Mouse (Mus musculus) cerebellum, adult 18-20 months (tissue): ENCODE measurements around the gene Rfc3.
"Not testable (repeated sequence)": the region's sequence is repeated elsewhere in the genome, so short reads cannot be mapped to it uniquely, and the experiment has no call there.

Experiments
- DNase-seq, 2 experiments: peaks; one replicate each; pipeline ENCODE4 v3.0.0; 2021

The Rfc3 gene

GRCm38 (mm10) chr5:151650700-151651410, at the start of gene Rfc3:
Rfc3 (minus strand) TSS chr5:151651242.
- DNase-seq = peak; percentile 95 to 96

- DNase-seq = not testable (repeated sequence)
These were observed 42.6 kb upstream of the Rfc3 start for GRCm38 (mm10) chr5:151693636-151694035.

GRCm38 (mm10) chr5:151686606-151687525, 35.8 kb upstream of the Rfc3 start:
- peak; percentile 59 to 63 for DNase-seq

- no peak for DNase-seq
These were observed 11.2 kb upstream of the Rfc3 start for GRCm38 (mm10) chr5:151662207-151662606.

- no peak for DNase-seq
These were observed 356 bp upstream of the Rfc3 start for GRCm38 (mm10) chr5:151651411-151651784.

GRCm38 (mm10) chr5:151644845-151645244, 6.2 kb downstream of the Rfc3 start:
- DNase-seq = no peak

- no peak for DNase-seq
These were observed 8.2 kb downstream of the Rfc3 start for GRCm38 (mm10) chr5:151642867-151643266.

GRCm38 (mm10) chr5:151642102-151642501, 8.9 kb downstream of the Rfc3 start:
- DNase-seq = no peak

- no peak for DNase-seq
These were observed 45.1 kb downstream of the Rfc3 start, which contains the start of gene Vmn2r18 for GRCm38 (mm10) chr5:151605921-151606320. Vmn2r18 (minus strand) TSS chr5:151606021.

- DNase-seq = no peak
These were observed 49.3 kb downstream of the Rfc3 start for GRCm38 (mm10) chr5:151601696-151602095.
